Mouse (Mus musculus) right cerebral cortex, postnatal 36 days (tissue): ENCODE data around the gene Vrk1.

Source experiments
- DNase-seq, 2 experiments: peaks; one replicate each; pipeline ENCODE4 v3.0.0; 2022; ENCODE audit warnings: low spot score in 2 of 2, mixed read lengths in 1 of 2

Vrk1 gene

GRCm38 (mm10) chr12:105997028-105997786, 12.8 kb upstream of the Vrk1 start:
- no peak for DNase-seq

GRCm38 (mm10) chr12:106001775-106002174, 8.3 kb upstream of the Vrk1 start:
- DNase-seq: no peak

- no peak for DNase-seq
These were observed 5.3 kb upstream of the Vrk1 start for GRCm38 (mm10) chr12:106004719-106005118.

GRCm38 (mm10) chr12:106006218-106006617, 3.8 kb upstream of the Vrk1 start:
- no peak for DNase-seq

GRCm38 (mm10) chr12:106008348-106009050, 1.5 kb upstream of the Vrk1 start:
- peak; percentile 77 to 85 for DNase-seq

GRCm38 (mm10) chr12:106009122-106009870, 732 bp upstream of the Vrk1 start:
- DNase-seq: no peak

- DNase-seq: no peak
These were observed 2.1 kb downstream of the Vrk1 start for GRCm38 (mm10) chr12:106012161-106012560.

- DNase-seq: no peak
These were observed 6.4 kb downstream of the Vrk1 start for GRCm38 (mm10) chr12:106016265-106017012.

- DNase-seq: no peak
These were observed 10.0 kb downstream of the Vrk1 start for GRCm38 (mm10) chr12:106020063-106020462.

GRCm38 (mm10) chr12:106023652-106024051, 13.6 kb downstream of the Vrk1 start:
- DNase-seq: no peak

- DNase-seq: no peak
These were observed 15.4 kb downstream of the Vrk1 start for GRCm38 (mm10) chr12:106025416-106025815.

- DNase-seq: no peak
These were observed 16.5 kb downstream of the Vrk1 start for GRCm38 (mm10) chr12:106026385-106027134.

- DNase-seq: peak; percentile 37 to 54
These were observed 17.3 kb downstream of the Vrk1 start for GRCm38 (mm10) chr12:106027372-106027771.

GRCm38 (mm10) chr12:106029582-106029981, 19.6 kb downstream of the Vrk1 start:
- no peak for DNase-seq

- no peak for DNase-seq
These were observed 20.2 kb downstream of the Vrk1 start for GRCm38 (mm10) chr12:106030146-106030745.

GRCm38 (mm10) chr12:106030796-106031195, 20.8 kb downstream of the Vrk1 start:
- DNase-seq: no peak

- DNase-seq: no peak
These were observed 21.9 kb downstream of the Vrk1 start for GRCm38 (mm10) chr12:106031916-106032315.

GRCm38 (mm10) chr12:106032361-106032760, 22.3 kb downstream of the Vrk1 start:
- no peak for DNase-seq

- DNase-seq: no peak
These were observed 24.2 kb downstream of the Vrk1 start for GRCm38 (mm10) chr12:106034267-106034666.

GRCm38 (mm10) chr12:106034761-106035160, 24.7 kb downstream of the Vrk1 start:
- no peak for DNase-seq

- DNase-seq: no peak
These were observed 30.2 kb downstream of the Vrk1 start for GRCm38 (mm10) chr12:106040259-106040658.
